Mouse (Mus musculus) granulocyte monocyte progenitor cell, adult 5-6 weeks (primary cell): Measurements from ENCODE around the gene Aplf. TPM values are rescaled to one million over a fixed set of nuclear protein-coding genes. Genes with fewer than 3 reads are reported as not detected.
"Not testable (repeated sequence)": the region's sequence is repeated elsewhere in the genome, so short reads cannot be mapped to it uniquely, and the experiment has no call there.

Experiments
- ATAC-seq: replicated peaks from 2 replicates; pipeline ENCODE4 v1.8.0; 2016; ENCODE audit warnings: mild to moderate bottlenecking, moderate TSS enrichment, inconsistent platforms; ENCODE audit not compliant: poor library complexity, severe bottlenecking
- total RNA-seq, 2 experiments: library from RNA; stranded (forward) in 1 of 2; stranded (reverse) in 1 of 2; fragments of 200-712, 200-1000 nt in 1 of 2; fragments of >200 nt in 1 of 2; fragmentation: Nextera tagmentation in 1 of 2; gene quantifications; 2 replicates each; pipeline ENCODE4 v1.2.3; 2014 to 2017

Gene Aplf
- total RNA-seq, 2 experiments from 2014 or later: 6.6 to 25.9 TPM

GRCm38 (mm10) chr6:87632176-87632575 is 39.8 kb downstream of the Aplf start:
- ATAC-seq: no peak

- ATAC-seq: not testable (repeated sequence)
Measured at GRCm38 (mm10) chr6:87628936-87629335, 43.1 kb downstream of the Aplf start.

DNA sequence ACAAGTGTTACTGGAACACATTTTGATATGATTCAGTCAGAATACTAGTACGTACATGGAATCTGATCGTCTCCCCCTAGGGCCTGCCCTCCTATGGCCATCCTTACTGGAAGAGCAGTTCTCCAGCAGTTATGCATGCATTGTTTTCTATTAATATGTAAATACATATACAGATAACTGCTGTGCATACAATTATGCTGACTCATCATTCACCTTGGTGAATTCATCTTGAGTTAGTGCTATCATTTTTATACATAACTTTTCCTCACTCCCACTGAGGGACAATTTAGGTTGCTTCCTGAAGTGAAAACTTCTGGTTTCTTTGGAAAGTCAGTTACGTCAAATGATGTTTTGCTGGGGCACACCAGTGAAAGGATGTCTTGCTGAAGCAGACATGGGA is 48.8 kb downstream of the Aplf start:
- ATAC-seq: no peak

DNA sequence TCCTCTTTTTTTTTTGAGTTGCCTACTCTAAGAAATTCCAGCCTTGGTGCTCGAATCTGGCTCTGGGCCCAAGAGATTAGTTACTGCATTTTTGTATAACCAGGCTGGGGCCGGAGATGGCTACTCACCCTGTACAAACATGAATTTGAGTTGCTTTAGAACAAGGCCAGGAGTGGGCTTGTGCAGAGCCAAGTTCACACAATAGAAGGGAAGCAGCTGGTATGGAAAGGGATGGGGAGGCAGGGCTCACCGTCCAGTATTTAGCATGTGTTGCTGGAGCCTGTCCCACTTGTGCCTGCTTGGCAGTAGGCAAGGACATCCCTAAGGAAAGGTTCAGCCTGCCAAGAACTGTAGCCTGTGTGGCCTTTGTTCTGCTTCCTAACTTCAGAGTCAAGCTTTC is 50.7 kb downstream of the Aplf start:
- ATAC-seq: no peak

DNA sequence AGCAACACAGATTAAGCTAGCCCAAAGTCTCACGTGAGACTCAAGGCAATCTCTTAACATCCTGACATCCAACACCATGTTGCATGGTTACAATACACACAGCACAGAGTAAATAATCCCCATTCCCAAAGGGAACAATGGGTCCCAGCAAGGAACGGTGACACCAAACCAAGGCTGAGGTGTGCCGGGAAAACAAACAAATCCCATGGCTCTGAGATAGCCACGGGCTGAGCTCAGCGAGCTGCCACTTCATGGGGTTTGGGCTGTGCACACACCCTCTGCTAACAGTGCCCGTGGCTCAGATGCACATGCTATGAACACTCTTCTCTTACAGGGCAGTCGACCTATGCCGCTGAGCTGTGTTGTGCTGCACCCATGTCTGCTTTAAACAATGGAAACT is 54.0 kb downstream of the Aplf start:
- ATAC-seq: no peak

DNA sequence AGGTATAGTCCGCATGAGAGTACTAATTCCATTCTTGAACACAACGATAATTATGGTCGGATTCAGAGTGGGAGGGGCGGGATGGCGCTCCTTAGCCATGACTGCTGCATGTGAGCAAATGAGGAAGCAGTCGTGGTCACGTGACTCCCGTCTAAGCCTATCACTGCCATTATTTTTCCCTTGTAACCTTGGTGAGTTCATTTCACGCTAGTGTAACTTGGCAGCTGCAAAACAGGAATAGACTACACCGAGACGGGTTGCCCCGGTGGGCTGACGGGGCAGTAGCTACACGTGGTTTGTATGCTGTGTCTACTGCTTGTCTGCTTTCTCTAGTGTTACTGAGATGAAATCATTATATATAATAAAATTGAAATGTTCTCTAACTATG is 56.3 kb downstream of the Aplf start:
- no peak for ATAC-seq

- peak; percentile 83 for ATAC-seq
Measured at GRCm38 (mm10) chr6:87614794-87615695, 56.9 kb downstream of the Aplf start.

GRCm38 (mm10) chr6:87599825-87600224 is 72.2 kb downstream of the Aplf start:
- ATAC-seq: no peak

- no peak for ATAC-seq
Measured at GRCm38 (mm10) chr6:87597116-87597833, 74.7 kb downstream of the Aplf start.

DNA sequence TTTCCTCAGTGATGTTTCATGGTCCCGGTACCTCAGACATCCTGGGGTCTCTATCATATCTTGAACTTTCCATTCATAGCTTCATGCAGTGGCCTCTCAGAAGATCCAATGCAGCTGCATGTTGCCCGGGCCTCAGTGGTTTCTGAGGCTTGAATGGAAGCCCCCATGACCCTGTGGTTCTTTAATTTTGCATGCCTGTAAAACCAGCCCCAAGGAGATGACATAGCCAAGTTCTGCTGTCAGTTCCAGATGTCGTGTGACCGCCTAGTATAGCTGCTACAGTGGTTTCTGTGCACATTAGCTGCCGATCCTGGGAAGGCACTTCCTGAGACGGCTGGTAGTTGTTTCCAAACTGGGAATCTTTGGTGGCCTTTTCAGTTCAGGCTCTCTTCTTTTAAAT is 77.8 kb downstream of the Aplf start:
- ATAC-seq: no peak

GRCm38 (mm10) chr6:87590394-87591281 is 81.4 kb downstream of the Aplf start, which contains the start of gene Prokr1:
Gene Prokr1, minus strand, starts transcription at chr6:87590743.
- peak; percentile 96 for ATAC-seq

- no peak for ATAC-seq
Measured at GRCm38 (mm10) chr6:87589718-87590393, 82.1 kb downstream of the Aplf start.

- no peak for ATAC-seq
Measured at GRCm38 (mm10) chr6:87583991-87584390, 88.0 kb downstream of the Aplf start.

GRCm38 (mm10) chr6:87583183-87583611 is 88.8 kb downstream of the Aplf start:
- ATAC-seq: no peak

DNA sequence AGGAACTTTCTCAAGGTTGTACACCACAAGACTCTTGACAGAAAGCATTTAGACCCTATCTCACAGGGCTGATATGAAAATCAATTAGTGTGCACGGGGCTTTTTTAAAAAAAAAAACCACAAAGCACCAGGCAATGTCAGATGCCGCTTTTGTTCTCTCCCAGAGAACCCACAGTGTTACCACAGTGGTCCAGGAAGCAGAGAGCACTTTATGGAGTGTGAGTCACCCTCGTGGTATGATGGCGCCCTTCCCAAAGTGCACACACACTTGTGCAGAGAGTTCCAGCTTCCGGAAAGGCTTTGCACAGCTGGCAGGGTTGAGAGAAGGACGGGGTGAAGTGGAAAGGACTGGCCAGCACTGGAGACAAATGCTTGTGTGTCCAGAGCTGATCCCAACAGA is 89.5 kb downstream of the Aplf start:
- peak; percentile 81 for ATAC-seq

- no peak for ATAC-seq
Measured at GRCm38 (mm10) chr6:87581581-87581980, 90.4 kb downstream of the Aplf start.

DNA sequence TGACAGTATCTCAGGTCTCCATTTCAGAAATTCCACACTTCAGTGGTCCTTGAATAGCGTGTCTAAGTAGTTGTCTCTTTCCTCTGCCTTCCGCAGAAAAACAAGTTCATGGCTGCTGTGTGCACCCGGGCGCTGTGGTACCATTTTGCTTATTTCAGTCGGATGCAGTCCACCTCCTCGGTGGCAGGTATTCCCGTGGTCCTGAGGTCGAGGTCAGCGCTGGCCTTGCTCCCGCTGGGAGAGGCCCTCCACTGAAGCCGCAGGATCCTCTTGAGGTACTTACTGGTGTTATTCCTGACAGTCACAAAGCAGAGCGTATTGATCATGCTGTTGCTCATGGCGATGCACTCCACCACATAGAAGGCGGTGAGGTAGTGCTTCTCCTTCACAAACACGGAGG is 90.9 kb downstream of the Aplf start:
- no peak for ATAC-seq
